Mouse (Mus musculus) hindbrain, embryonic 16.5 days (tissue): ENCODE measurements around the gene Dgki. TPM values are rescaled to one million over a fixed set of nuclear protein-coding genes. Genes with fewer than 3 reads are reported as not detected.

ENCODE experiments used
- ATAC-seq: fragments of 200-750 bp; cut with Nextera tagmentation; 2 replicates; pipeline ENCODE4 v1.8.0; 2017; ENCODE audit warnings: moderate TSS enrichment, moderate library complexity
- H3K27ac ChIP-seq: fragments of 300-500 bp; sonication (generic); 2 replicates; pipeline ENCODE4 v1.5.1; 2014; ENCODE audit warnings: low read depth, mild to moderate bottlenecking, control low read depth, low read length, moderate library complexity
- H3K27me3 ChIP-seq: fragments of 300-500 bp; sonication (generic); replicated peaks from 2 replicates; pipeline ENCODE4 v1.6.1; 2014; ENCODE audit warnings: low read length; ENCODE audit not compliant: control insufficient read depth, insufficient read depth
- H3K36me3 ChIP-seq: fragments of 300-500 bp; sonication (generic); 2 replicates; pipeline ENCODE4 v1.6.1; 2014; ENCODE audit warnings: mild to moderate bottlenecking, low read length, moderate library complexity, mixed read lengths; ENCODE audit not compliant: control insufficient read depth, insufficient read depth
- H3K4me1 ChIP-seq: fragments of 300-500 bp; sonication (generic); 2 replicates; pipeline ENCODE4 v1.6.1; 2014; ENCODE audit warnings: low read depth, low read length; ENCODE audit not compliant: control insufficient read depth, insufficient read depth
- H3K4me2 ChIP-seq: fragments of 300-500 bp; sonication (generic); 2 replicates; pipeline ENCODE4 v1.6.1; 2014; ENCODE audit warnings: mild to moderate bottlenecking, low read length, control low read depth, moderate library complexity
- H3K4me3 ChIP-seq: fragments of 300-500 bp; sonication (generic); 2 replicates; pipeline ENCODE4 v1.5.1; 2014; ENCODE audit warnings: mild to moderate bottlenecking, low read length, control low read depth, moderate library complexity
- H3K9ac ChIP-seq: fragments of 300-500 bp; sonication (generic); 2 replicates; pipeline ENCODE4 v1.6.1; 2014; ENCODE audit warnings: low read depth, mild to moderate bottlenecking, control low read depth, low read length, moderate library complexity
- H3K9me3 ChIP-seq: fragments of 300-500 bp; sonication (generic); 2 replicates; pipeline ENCODE4 v1.6.1; 2014; ENCODE audit warnings: mild to moderate bottlenecking, low read length, moderate library complexity; ENCODE audit not compliant: control insufficient read depth
- WGBS: fragments of 180-500 bp; shearing (Covaris S2); extraction: QIAGEN DNeasy Blood & Tissue Kit; methylation state at CpG from one replicate; pipeline ENCODE4 v1.1.7; 2014; 5-methylcytosine and 5-hydroxymethylcytosine counted together
- polyA plus RNA-seq: library from polyadenylated mRNA; unstranded; fragments of >200 nt; fragmentation: Nextera tagmentation; extraction: Ambion mirVana; gene quantifications from 2 replicates; pipeline ENCODE4 v1.2.1, GENCODE M21; 2015

Dgki gene
- polyA plus RNA-seq, 1 experiment from 2014 or later: 6.0 TPM

GRCm38 (mm10) chr6:36858258-36859041, 441.5 kb downstream of the Dgki start:
- H3K4me3 ChIP-seq: no peak overlapping the region
- H3K27ac ChIP-seq: peak overlapping the region; percentile 20
- no peaks in the 10 kb centered on the region for H3K9me3 ChIP-seq
- peak; percentile 87 for ATAC-seq
- no peaks in the 10 kb centered on the region for H3K4me1 ChIP-seq
- 26% methylated on average over 3 of the region's 3 CpGs for whole genome bisulfite sequencing
- no peaks in the 10 kb centered on the region for H3K36me3 ChIP-seq
- no peaks in the 10 kb centered on the region for H3K27me3 ChIP-seq
- no peak overlapping the region for H3K4me2 ChIP-seq
- no peak overlapping the region for H3K9ac ChIP-seq

GRCm38 (mm10) chr6:36857627-36858257, 442.2 kb downstream of the Dgki start:
- peak; percentile 77 for ATAC-seq
- H3K4me1 ChIP-seq: no peaks in the 10 kb centered on the region

GRCm38 (mm10) chr6:36850422-36851129, 449.4 kb downstream of the Dgki start:
- H3K4me1 ChIP-seq: no peaks in the 10 kb centered on the region
- H3K9ac ChIP-seq: no peak overlapping the region
- 47% methylated on average over 7 of the region's 7 CpGs for WGBS
- H3K9me3 ChIP-seq: no peaks in the 10 kb centered on the region
- peak overlapping the region; percentile 69 for H3K27ac ChIP-seq
- H3K4me2 ChIP-seq: no peak overlapping the region
- ATAC-seq: peak; percentile 96
- no peaks in the 10 kb centered on the region for H3K36me3 ChIP-seq
- H3K27me3 ChIP-seq: no peaks in the 10 kb centered on the region
- no peak overlapping the region for H3K4me3 ChIP-seq

More at GRCm38 (mm10) chr6:36857627-36858257, 442.2 kb downstream of the Dgki start:
- H3K4me2 ChIP-seq: no peak overlapping the region
- H3K4me3 ChIP-seq: no peak overlapping the region
- 16% methylated on average over 6 of the region's 6 CpGs for WGBS
- no peaks in the 10 kb centered on the region for H3K9me3 ChIP-seq
- H3K27me3 ChIP-seq: no peaks in the 10 kb centered on the region
- H3K27ac ChIP-seq: no peak overlapping the region; the same call in 1 of the 2 replicates
- H3K9ac ChIP-seq: no peak overlapping the region
- no peaks in the 10 kb centered on the region for H3K36me3 ChIP-seq

GRCm38 (mm10) chr6:36845288-36845687, 454.7 kb downstream of the Dgki start:
- H3K4me1 ChIP-seq: no peaks in the 10 kb centered on the region
- no peaks in the 10 kb centered on the region for H3K27me3 ChIP-seq
- H3K27ac ChIP-seq: no peak overlapping the region
- 68% methylated on average over 1 of the region's 1 CpGs for WGBS
- H3K9ac ChIP-seq: no peak overlapping the region
- no peaks in the 10 kb centered on the region for H3K9me3 ChIP-seq
- ATAC-seq: no peak
- no peak overlapping the region for H3K4me3 ChIP-seq
- no peak overlapping the region for H3K4me2 ChIP-seq
- H3K36me3 ChIP-seq: no peaks in the 10 kb centered on the region

GRCm38 (mm10) chr6:36844258-36844657, 455.7 kb downstream of the Dgki start:
- H3K9ac ChIP-seq: no peak overlapping the region
- no peaks in the 10 kb centered on the region for H3K9me3 ChIP-seq
- no peaks in the 10 kb centered on the region for H3K27me3 ChIP-seq
- no peaks in the 10 kb centered on the region for H3K4me1 ChIP-seq
- no peaks in the 10 kb centered on the region for H3K36me3 ChIP-seq
- 48% methylated on average over 6 of the region's 6 CpGs for WGBS
- H3K4me2 ChIP-seq: no peak overlapping the region
- no peak overlapping the region for H3K4me3 ChIP-seq
- ATAC-seq: peak; percentile 69
- no peak overlapping the region for H3K27ac ChIP-seq

- Histone ChIP-seq H3K27me3 (no peaks in the 10 kb centered on the region), H3K9me3 (no peaks in the 10 kb centered on the region), H3K9ac (no peak overlapping the region), H3K36me3 (no peaks in the 10 kb centered on the region), H3K27ac (no peak overlapping the region), H3K4me2 (no peak overlapping the region), H3K4me3 (no peak overlapping the region), H3K4me1 (no peaks in the 10 kb centered on the region)
- 71% methylated on average over 3 of the region's 3 CpGs for WGBS
- no peak for ATAC-seq
Measured at GRCm38 (mm10) chr6:36843031-36843488, 456.9 kb downstream of the Dgki start.

- Histone ChIP-seq H3K9ac (no peak overlapping the region), H3K4me1 (no peaks in the 10 kb centered on the region), H3K4me2 (no peak overlapping the region), H3K27me3 (no peaks in the 10 kb centered on the region), H3K36me3 (no peaks in the 10 kb centered on the region), H3K27ac (no peak overlapping the region), H3K9me3 (no peaks in the 10 kb centered on the region), H3K4me3 (no peak overlapping the region)
- WGBS: 83% methylated on average over 5 of the region's 5 CpGs
- ATAC-seq: no peak
Measured at GRCm38 (mm10) chr6:36842101-36842922, 457.7 kb downstream of the Dgki start.

- Histone ChIP-seq H3K27ac (no peak overlapping the region), H3K36me3 (no peaks in the 10 kb centered on the region), H3K4me1 (no peaks in the 10 kb centered on the region), H3K4me2 (no peak overlapping the region), H3K4me3 (no peak overlapping the region), H3K9me3 (no peaks in the 10 kb centered on the region), H3K27me3 (no peaks in the 10 kb centered on the region), H3K9ac (no peak overlapping the region)
- ATAC-seq: no peak
- WGBS: 67% methylated on average over 3 of the region's 3 CpGs
Measured at GRCm38 (mm10) chr6:36841701-36842100, 458.3 kb downstream of the Dgki start.
